Mouse (Mus musculus): ENCODE data around the gene Endou. TPM values are rescaled to one million over a fixed set of nuclear protein-coding genes. Genes with fewer than 3 reads are reported as not detected.

The Endou gene
- polyA plus RNA-seq, 1 experiment from 2014 or later = 0.45 TPM

DNA sequence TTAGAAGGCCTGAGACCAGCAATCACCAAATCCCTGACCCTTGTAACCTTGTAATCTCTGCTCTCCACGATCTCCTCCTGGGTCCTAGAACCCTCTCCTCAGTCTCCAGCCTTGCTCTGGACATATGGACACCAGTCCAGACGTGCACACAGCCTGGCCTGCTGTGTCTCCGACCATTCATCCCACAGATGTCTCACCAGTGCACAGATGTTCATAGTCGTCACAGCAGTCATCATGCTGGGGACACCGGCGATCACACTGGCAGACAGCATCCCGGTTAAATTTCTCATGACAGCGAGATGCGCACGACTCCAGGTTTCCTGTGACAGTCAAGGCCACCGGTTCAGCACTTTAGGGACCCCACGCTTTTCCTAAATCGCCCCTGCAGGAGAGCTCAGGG is 4.8 kb downstream of the Endou start:
- Histone ChIP-seq H3K4me1 (ENCODE audit: insufficient read depth, low read length) (peaks cover 6% of the 10 kb centered on the region; the same call in 1 of the 2 replicates), H3K36me3 (ENCODE audit: insufficient read depth, low read length) (no peaks in the 10 kb centered on the region), H3K9ac (replicated peaks; ENCODE audit: low read length) (no peak overlapping the region), H3K4me3 (ENCODE audit: low read length) (no peak overlapping the region), H3K9me3 (ENCODE audit: low read length) (no peaks in the 10 kb centered on the region), H3K27ac (ENCODE audit: low read length) (no peak overlapping the region), H3K4me2 (replicated peaks; ENCODE audit: low read depth, low read length) (no peak overlapping the region), H3K27me3 (ENCODE audit: insufficient read depth, low read length) (no peaks in the 10 kb centered on the region)
- 87% methylated on average over 13 of the region's 13 CpGs for WGBS
- ATAC-seq (ENCODE audit: low FRiP score, low TSS enrichment) = no peak

DNA sequence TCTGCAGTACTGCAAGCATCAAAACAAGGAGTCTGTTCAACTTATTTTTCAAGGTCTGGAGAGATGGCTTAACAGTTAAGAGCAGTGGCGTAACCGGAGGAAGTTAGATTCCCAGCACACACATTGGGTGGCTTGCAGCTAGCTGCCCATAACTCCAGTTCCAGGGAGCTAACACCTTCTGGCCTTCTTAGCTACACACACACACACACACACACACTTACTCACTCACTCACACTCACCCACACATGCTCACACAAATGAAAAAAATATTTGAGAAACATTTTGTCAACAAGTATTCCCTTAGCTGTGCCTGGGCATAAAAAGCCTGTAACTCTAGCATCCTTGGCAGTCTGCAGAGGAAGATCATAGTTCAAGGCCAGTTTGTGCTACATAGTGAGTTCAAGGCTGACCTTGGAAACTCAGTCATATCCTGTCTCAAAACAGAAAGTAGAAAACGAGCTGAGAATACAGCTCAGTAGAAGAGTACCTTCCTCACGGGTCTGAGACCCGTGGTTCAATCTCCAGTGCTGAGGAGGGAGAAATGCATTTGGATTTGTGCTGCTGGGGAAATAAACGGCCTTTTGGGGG is 5.8 kb downstream of the Endou start:
- no peak for ATAC-seq (ENCODE audit: low FRiP score, low TSS enrichment)
- no peaks in the 10 kb centered on the region for H3K36me3 ChIP-seq (ENCODE audit: insufficient read depth, low read length)

GRCm38 (mm10) chr15:97724346-97725197 is 6.6 kb downstream of the Endou start:
- WGBS = 79% methylated on average over 17 of the region's 17 CpGs
- Histone ChIP-seq H3K27ac (ENCODE audit: low read length) (no peak overlapping the region), H3K4me2 (replicated peaks; ENCODE audit: low read depth, low read length) (no peak overlapping the region), H3K4me1 (ENCODE audit: insufficient read depth, low read length) (peaks cover 15% of the 10 kb centered on the region), H3K9me3 (ENCODE audit: low read length) (no peaks in the 10 kb centered on the region), H3K27me3 (ENCODE audit: insufficient read depth, low read length) (no peaks in the 10 kb centered on the region), H3K9ac (replicated peaks; ENCODE audit: low read length) (no peak overlapping the region), H3K4me3 (ENCODE audit: low read length) (no peak overlapping the region), H3K36me3 (ENCODE audit: insufficient read depth, low read length) (no peaks in the 10 kb centered on the region)
- no peak for ATAC-seq (ENCODE audit: low FRiP score, low TSS enrichment)

More for the DNA sequence above, 5.8 kb downstream of the Endou start:
- H3K4me2 ChIP-seq (replicated peaks; ENCODE audit: low read depth, low read length) = no peak overlapping the region
- no peak overlapping the region for H3K9ac ChIP-seq (replicated peaks; ENCODE audit: low read length)
- WGBS = 74% methylated on average over 6 of the region's 6 CpGs
- H3K4me1 ChIP-seq (ENCODE audit: insufficient read depth, low read length) = peaks cover 9% of the 10 kb centered on the region
- H3K27me3 ChIP-seq (ENCODE audit: insufficient read depth, low read length) = no peaks in the 10 kb centered on the region
- no peak overlapping the region for H3K27ac ChIP-seq (ENCODE audit: low read length)
- H3K9me3 ChIP-seq (ENCODE audit: low read length) = no peaks in the 10 kb centered on the region
- H3K4me3 ChIP-seq (ENCODE audit: low read length) = no peak overlapping the region

- no peaks in the 10 kb centered on the region for H3K36me3 ChIP-seq (ENCODE audit: insufficient read depth, low read length)
- WGBS = 87% methylated on average over 6 of the region's 6 CpGs
- H3K4me3 ChIP-seq (ENCODE audit: low read length) = no peak overlapping the region
- no peak for ATAC-seq (ENCODE audit: low FRiP score, low TSS enrichment)
- H3K4me1 ChIP-seq (ENCODE audit: insufficient read depth, low read length) = peaks cover 18% of the 10 kb centered on the region
- H3K4me2 ChIP-seq (replicated peaks; ENCODE audit: low read depth, low read length) = no peak overlapping the region
- no peak overlapping the region for H3K27ac ChIP-seq (ENCODE audit: low read length)
- H3K9ac ChIP-seq (replicated peaks; ENCODE audit: low read length) = no peak overlapping the region
- no peaks in the 10 kb centered on the region for H3K9me3 ChIP-seq (ENCODE audit: low read length)
- H3K27me3 ChIP-seq (ENCODE audit: insufficient read depth, low read length) = no peaks in the 10 kb centered on the region
These were observed 7.4 kb downstream of the Endou start for GRCm38 (mm10) chr15:97723536-97724345.

DNA sequence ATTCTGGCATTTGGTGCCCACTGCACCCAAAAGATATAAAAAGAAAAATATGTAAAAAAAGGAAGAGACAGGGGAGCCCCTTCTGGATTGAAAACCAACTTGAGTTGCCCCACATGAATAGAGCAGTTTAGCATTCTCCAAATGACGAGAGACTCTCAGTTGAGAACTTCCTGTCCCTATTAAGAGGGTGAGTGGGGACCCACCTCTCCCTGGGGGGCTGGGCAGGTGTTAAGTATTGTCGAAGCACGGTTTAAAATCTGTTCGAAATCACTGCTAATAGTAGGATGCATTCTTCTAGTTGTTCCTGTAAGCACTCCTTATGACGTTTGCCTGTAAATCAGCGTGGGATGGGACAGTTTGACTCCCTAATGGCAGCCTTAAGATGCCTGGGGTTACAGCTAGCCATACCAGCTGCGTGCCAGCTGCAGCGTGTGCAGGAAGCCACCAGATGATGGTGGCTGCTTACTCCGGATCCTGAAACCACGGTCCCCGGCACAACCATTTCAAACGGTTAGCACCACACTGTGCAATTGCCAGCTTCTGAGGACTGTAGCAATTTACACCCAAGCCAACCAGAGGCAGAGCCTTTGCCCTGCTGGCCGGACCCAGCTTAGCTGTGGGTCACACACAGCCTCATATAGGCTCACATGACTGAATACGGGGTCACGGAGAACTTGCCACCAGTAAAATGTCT is 10.0 kb downstream of the Endou start:
- peaks cover 18% of the 10 kb centered on the region for H3K4me1 ChIP-seq (ENCODE audit: insufficient read depth, low read length)
- 50% methylated on average over 15 of the region's 15 CpGs for WGBS
- no peak overlapping the region for H3K4me3 ChIP-seq (ENCODE audit: low read length)
- no peaks in the 10 kb centered on the region for H3K36me3 ChIP-seq (ENCODE audit: insufficient read depth, low read length)
- no peak overlapping the region for H3K9ac ChIP-seq (replicated peaks; ENCODE audit: low read length)
- H3K27ac ChIP-seq (ENCODE audit: low read length) = 0 out of 2 replicates have a peak overlapping the region, but pooled peaks have one; percentile 9
- H3K4me2 ChIP-seq (replicated peaks; ENCODE audit: low read depth, low read length) = no peak overlapping the region
- peak; percentile 24; the same call in 1 of the 2 replicates for ATAC-seq (ENCODE audit: low FRiP score, low TSS enrichment)
- H3K9me3 ChIP-seq (ENCODE audit: low read length) = no peaks in the 10 kb centered on the region
- no peaks in the 10 kb centered on the region for H3K27me3 ChIP-seq (ENCODE audit: insufficient read depth, low read length)

- no peak; the same call in 1 of the 2 replicates for ATAC-seq (ENCODE audit: low FRiP score, low TSS enrichment)
- no peak overlapping the region for H3K4me2 ChIP-seq (replicated peaks; ENCODE audit: low read depth, low read length)
- peaks cover 18% of the 10 kb centered on the region for H3K4me1 ChIP-seq (ENCODE audit: insufficient read depth, low read length)
- no peak overlapping the region for H3K4me3 ChIP-seq (ENCODE audit: low read length)
- no peaks in the 10 kb centered on the region for H3K27me3 ChIP-seq (ENCODE audit: insufficient read depth, low read length)
- H3K9me3 ChIP-seq (ENCODE audit: low read length) = no peaks in the 10 kb centered on the region
- peak overlapping the region; percentile 77 for H3K27ac ChIP-seq (ENCODE audit: low read length)
- peak overlapping the region; percentile 18; the same call in 1 of the 2 replicates for H3K9ac ChIP-seq (replicated peaks; ENCODE audit: low read length)
- no peaks in the 10 kb centered on the region for H3K36me3 ChIP-seq (ENCODE audit: insufficient read depth, low read length)
- WGBS = 68% methylated on average over 12 of the region's 12 CpGs
These were observed 11.0 kb downstream of the Endou start for GRCm38 (mm10) chr15:97720026-97720675.

DNA sequence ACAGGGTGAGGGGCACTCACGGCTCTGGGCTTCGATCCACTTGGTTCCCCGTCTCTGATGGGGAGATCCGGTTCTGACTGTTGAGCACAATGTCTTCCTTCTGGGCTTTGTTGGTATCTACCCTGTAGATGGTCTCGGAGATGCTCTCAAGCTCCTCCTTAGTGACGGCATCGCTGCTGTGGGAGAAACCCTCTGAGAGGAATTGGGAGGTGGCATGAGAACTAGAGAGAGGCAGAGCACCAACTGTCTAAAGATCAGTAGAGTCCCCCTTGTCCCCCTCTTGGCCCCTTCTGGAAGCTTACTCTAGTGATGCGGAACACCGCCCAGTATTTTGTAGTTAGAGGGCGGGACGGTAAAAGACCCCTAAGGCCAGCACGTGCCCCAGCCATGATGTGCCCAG is 11.6 kb downstream of the Endou start:
- Histone ChIP-seq H3K27me3 (ENCODE audit: insufficient read depth, low read length) (no peaks in the 10 kb centered on the region), H3K4me3 (ENCODE audit: low read length) (no peak overlapping the region), H3K27ac (ENCODE audit: low read length) (peak overlapping the region; percentile 77; the same call in 1 of the 2 replicates), H3K9me3 (ENCODE audit: low read length) (no peaks in the 10 kb centered on the region), H3K36me3 (ENCODE audit: insufficient read depth, low read length) (no peaks in the 10 kb centered on the region), H3K9ac (replicated peaks; ENCODE audit: low read length) (no peak overlapping the region), H3K4me1 (ENCODE audit: insufficient read depth, low read length) (peaks cover 18% of the 10 kb centered on the region), H3K4me2 (replicated peaks; ENCODE audit: low read depth, low read length) (no peak overlapping the region)
- no peak for ATAC-seq (ENCODE audit: low FRiP score, low TSS enrichment)
- 86% methylated on average over 12 of the region's 12 CpGs for WGBS

GRCm38 (mm10) chr15:97718535-97719155 is 12.5 kb downstream of the Endou start:
- Histone ChIP-seq H3K9ac (replicated peaks; ENCODE audit: low read length) (peak overlapping the region; percentile 7; the same call in 1 of the 2 replicates), H3K9me3 (ENCODE audit: low read length) (no peaks in the 10 kb centered on the region), H3K27me3 (ENCODE audit: insufficient read depth, low read length) (no peaks in the 10 kb centered on the region), H3K4me3 (ENCODE audit: low read length) (no peak overlapping the region), H3K4me2 (replicated peaks; ENCODE audit: low read depth, low read length) (no peak overlapping the region), H3K27ac (ENCODE audit: low read length) (no peak overlapping the region), H3K36me3 (ENCODE audit: insufficient read depth, low read length) (no peaks in the 10 kb centered on the region), H3K4me1 (ENCODE audit: insufficient read depth, low read length) (peaks cover 18% of the 10 kb centered on the region)
- no peak for ATAC-seq (ENCODE audit: low FRiP score, low TSS enrichment)
- WGBS = 91% methylated on average over 8 of the region's 8 CpGs

Data from kidney, embryonic 16.5 days (tissue).